Mouse (Mus musculus) right cerebral cortex, postnatal 14 days (tissue): ENCODE measurements around the gene Chrna3.

Source experiments
- DNase-seq: peaks from one replicate; pipeline ENCODE4 v3.0.0; 2022

Chrna3 gene

DNA sequence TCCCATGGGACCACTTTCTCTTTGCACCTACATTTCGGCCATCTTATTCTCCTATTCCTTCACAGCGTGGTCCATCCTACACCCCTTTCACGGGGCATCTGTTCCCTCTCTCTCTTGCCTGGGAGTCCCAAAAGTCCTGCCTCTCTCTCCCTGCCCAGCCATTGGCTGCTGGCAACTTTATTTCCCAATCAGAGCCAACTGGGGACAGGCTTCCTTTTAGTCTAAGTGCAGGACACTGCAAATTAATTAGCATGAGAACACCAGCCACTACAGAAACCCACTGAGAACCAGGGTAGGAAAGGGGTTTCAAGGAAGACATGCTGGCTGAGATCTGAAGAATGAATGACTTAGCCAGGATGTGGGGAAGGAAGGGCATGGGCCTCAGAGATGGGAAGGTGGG, 32.0 kb downstream of the Chrna3 start:
- DNase-seq: no peak

DNA sequence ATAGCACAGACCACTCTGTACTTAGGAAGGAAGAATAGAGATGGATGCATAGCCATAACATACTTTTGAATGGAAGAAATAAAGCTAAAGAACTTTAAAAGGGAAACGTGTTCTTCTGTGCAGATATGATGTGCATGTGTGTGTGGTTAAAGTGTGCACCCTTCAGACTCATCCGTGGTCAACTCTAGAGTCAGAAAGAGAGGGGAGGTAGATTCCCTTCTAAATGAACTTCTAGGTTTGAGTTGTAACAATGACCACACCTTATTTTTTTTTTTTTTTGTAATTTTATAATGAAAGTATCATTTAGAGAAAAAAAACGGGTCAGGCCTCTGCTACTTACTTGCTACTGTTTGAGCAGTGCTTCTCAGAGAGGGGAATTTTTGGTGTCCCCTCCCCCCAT, 36.0 kb downstream of the Chrna3 start:
- DNase-seq: no peak

DNA sequence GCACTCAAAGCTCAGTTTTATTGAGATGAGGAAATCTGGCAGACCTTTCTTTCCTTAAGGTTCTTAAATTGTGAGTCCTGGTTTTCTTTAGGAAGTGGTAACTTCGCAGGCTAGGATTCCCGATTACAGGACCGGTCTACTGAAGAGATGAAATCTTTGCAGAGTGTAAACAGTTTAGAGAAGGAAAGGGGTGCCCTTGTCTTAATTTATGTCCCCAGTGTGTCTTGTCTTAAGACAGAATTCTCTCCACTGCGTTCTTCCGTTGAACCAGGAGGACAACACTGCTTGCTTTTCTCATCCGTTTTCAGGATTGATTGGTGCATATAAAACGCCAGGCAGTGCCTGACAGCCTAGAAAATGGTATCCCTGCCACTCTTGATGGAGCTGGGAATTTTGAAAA, 44.0 kb downstream of the Chrna3 start:
- no peak for DNase-seq

DNA sequence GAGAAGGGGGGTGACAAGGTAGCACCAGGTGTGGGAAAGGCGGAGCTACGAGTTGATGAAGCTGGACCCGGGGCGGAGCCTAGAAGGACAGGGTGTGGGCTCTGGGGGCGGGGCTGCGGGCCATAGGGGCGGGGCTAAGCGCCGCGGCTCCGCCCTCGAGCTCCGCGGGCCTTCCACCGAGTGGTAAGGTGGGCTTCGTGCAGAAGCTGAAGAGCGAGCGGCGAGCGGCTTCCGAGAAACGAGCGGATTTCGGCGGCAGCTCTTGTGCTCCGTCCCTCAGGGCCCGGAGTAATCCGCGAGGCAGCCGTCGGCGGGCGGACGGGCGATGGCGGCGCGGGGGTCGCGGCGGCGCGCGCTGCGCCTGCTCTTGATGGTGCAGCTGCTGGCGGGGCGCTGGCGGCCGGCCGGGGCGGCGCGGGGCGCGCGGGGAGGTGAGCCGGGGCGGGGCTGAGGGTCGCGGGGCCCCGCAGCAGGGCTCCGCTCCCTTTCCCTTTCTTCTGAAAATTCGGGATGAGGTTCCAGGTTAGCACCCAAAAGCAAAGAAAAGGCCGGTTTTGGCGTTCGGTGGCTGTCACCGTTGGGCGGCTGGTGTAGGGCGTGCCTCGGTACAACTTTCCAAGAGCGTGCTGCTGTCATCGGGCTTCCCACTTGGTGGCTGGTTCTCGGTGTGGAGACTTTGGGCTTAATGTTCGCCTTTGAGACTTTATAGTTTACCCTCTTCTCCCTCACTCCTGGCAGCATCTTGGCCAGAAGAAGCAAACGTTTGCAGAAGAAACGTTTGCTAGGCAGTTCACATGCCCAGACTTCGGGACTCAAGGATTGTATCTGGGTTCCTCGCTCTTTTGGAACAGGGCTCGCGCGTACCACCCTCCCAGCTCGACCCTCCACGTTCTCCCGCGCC, 44.8 kb downstream of the Chrna3 start:
- no peak for DNase-seq

DNA sequence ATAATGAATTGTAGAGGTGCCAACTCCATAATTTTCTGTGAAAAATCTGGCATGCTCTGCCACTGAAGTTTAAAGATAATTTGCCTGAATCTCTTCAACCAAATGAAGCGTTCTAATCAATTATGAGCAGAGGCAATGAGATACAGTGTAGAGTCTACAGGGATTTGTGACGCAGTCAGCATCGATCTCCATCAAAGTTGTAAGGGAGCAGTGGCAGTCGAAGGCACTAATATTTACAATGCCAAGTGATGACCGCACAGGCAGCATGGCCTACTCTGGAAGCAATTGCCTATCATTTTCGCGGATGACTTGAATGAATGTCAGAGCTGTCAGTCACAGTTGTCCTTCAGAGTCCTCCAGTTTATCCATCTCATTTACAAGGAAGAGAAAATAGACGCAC, 45.7 kb downstream of the Chrna3 start, which contains the start of gene Chrna5:
Gene Chrna5 (plus strand): TSS at position 207 of the 400 bp plus-strand sequence.
- DNase-seq: no peak

DNA sequence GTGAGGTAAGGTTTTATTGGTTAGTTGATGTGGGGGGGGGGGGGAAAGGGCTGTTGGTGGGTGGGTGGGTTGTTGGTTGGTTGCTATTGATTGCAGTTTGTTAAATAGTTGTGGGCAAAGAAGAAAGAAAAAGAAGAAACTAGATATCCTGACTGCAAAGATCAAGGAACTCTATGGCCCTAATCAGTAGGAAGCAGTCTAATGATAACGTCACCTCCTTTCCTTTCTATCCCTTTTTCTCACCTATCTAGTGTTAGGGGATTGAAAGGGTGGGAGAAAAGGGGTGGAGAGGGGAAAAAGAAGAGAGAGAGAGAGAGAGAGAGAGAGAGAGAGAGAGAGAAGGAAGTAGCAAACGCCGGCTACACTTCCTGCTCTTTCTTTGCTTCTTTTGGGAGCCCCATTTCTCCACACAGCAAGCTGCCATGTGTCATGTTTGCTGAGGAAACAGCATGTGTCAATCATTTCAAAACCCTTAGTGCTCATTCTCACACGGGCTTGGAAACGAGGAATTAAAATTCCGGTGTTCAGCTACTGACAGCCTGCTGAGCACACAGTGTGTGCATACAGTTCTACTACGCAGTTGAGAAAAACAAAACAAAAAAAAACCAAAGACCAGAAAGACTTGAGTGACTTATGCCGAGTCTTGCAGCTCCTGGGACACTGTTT, 56.3 kb downstream of the Chrna3 start:
- DNase-seq: no peak

DNA sequence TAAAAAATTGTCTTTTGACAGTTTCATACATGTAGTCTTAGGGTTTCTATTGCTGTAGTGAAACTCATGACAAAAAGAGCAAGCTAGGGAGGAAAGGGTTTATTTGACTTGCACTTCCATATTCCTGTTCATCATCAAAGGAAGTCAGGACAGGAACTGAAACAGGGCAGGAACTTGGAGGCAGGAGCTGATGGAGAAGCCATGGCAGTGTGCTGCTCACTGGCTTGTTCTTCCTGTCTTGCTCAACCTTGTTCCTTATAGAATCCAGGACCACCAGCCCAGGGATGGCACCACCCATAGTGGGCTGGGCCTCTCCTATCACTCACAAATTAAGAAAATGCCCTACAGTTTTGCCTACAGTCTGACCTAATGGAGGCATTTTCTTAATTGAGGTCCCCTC, 62.7 kb downstream of the Chrna3 start:
- DNase-seq: no peak

DNA sequence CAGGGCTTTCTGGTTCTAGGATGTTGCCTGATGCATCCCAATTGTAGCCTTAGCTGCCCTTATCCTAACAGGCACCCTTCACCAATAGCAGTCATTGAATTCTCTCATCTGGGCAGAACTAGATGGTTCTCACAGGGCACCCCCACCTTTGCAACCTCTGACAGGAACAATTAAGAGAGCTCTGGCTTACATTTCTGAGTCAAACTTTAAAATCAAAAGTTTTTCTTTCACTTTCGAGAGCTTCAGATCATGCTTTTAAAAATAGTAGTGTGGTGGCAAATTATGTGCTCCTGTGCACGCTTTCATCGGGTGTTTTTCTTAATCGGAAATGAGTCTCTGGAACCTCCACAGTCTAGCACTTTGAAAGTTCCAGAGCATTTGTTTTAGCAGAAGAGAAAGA, 65.3 kb downstream of the Chrna3 start:
- no peak for DNase-seq
